Mouse (Mus musculus) liver, embryonic 11.5 days (tissue): ENCODE data around the gene Wdr47. TPM values are rescaled to one million over a fixed set of nuclear protein-coding genes. Genes with fewer than 3 reads are reported as not detected.
A peak's percentile ranks its signal among the peaks of the same experiment; 100 is the strongest.
"Not testable (repeated sequence)": the region's sequence is repeated elsewhere in the genome, so short reads cannot be mapped to it uniquely, and the experiment has no call there.

Experiments
- ATAC-seq: fragments of 200-750 bp; cut with Nextera tagmentation; replicated peaks from 2 replicates; pipeline ENCODE4 v1.8.0; 2017; ENCODE audit warnings: moderate number of reproducible peaks, mild to moderate bottlenecking, moderate TSS enrichment, moderate library complexity; ENCODE audit not compliant: low FRiP score
- DNase-seq: peaks from one replicate; pipeline ENCODE4 v3.0.0-alpha.2; 2017; ENCODE audit warnings: low spot score
- H3K27ac ChIP-seq: fragments of 300-500 bp; sonication (generic); 2 replicates; pipeline ENCODE4 v1.5.1; 2014; ENCODE audit warnings: mild to moderate bottlenecking, low read depth, low read length, control low read depth
- H3K27me3 ChIP-seq: fragments of 300-500 bp; sonication (generic); replicated peaks from 2 replicates; pipeline ENCODE4 v1.6.1; 2014; ENCODE audit warnings: low read length, mixed read lengths; ENCODE audit not compliant: control insufficient read depth, insufficient read depth
- H3K36me3 ChIP-seq: fragments of 300-500 bp; sonication (generic); 2 replicates; pipeline ENCODE4 v1.6.1; 2014; ENCODE audit warnings: mild to moderate bottlenecking, low read length, moderate library complexity, mixed read lengths; ENCODE audit not compliant: control insufficient read depth, insufficient read depth
- H3K4me1 ChIP-seq: fragments of 300-500 bp; sonication (generic); replicated peaks from 2 replicates; pipeline ENCODE4 v1.6.1; 2014; ENCODE audit warnings: low read length, mixed read lengths; ENCODE audit not compliant: control insufficient read depth, insufficient read depth
- H3K4me2 ChIP-seq: fragments of 300-500 bp; sonication (generic); 2 replicates; pipeline ENCODE4 v1.6.1; 2014; ENCODE audit warnings: mild to moderate bottlenecking, control low read depth, moderate library complexity
- H3K4me3 ChIP-seq: fragments of 300-500 bp; sonication (generic); 2 replicates; pipeline ENCODE4 v1.5.1; 2014; ENCODE audit warnings: low read depth, low read length, control low read depth
- H3K9ac ChIP-seq: fragments of 300-500 bp; sonication (generic); 2 replicates; pipeline ENCODE4 v1.6.1; 2014; ENCODE audit warnings: low read depth, low read length, control low read depth
- H3K9me3 ChIP-seq: fragments of 300-500 bp; sonication (generic); 2 replicates; pipeline ENCODE4 v1.6.1; 2016; ENCODE audit warnings: low read length, inconsistent platforms, mixed read lengths; ENCODE audit not compliant: control insufficient read depth
- WGBS: fragments of 180-500 bp; shearing (Covaris S2); extraction: QIAGEN DNeasy Blood & Tissue Kit; methylation state at CpG from one replicate; pipeline ENCODE4 v1.1.7; 2014; 5-methylcytosine and 5-hydroxymethylcytosine counted together
- polyA plus RNA-seq: library from polyadenylated mRNA; unstranded; fragments of >200 nt; fragmentation: Nextera tagmentation; extraction: Ambion mirVana; gene quantifications from 2 replicates; pipeline ENCODE4 v1.2.1, GENCODE M21; 2014

The Wdr47 gene
- polyA plus RNA-seq, 1 experiment from 2014 or later = 3.8 TPM

DNA sequence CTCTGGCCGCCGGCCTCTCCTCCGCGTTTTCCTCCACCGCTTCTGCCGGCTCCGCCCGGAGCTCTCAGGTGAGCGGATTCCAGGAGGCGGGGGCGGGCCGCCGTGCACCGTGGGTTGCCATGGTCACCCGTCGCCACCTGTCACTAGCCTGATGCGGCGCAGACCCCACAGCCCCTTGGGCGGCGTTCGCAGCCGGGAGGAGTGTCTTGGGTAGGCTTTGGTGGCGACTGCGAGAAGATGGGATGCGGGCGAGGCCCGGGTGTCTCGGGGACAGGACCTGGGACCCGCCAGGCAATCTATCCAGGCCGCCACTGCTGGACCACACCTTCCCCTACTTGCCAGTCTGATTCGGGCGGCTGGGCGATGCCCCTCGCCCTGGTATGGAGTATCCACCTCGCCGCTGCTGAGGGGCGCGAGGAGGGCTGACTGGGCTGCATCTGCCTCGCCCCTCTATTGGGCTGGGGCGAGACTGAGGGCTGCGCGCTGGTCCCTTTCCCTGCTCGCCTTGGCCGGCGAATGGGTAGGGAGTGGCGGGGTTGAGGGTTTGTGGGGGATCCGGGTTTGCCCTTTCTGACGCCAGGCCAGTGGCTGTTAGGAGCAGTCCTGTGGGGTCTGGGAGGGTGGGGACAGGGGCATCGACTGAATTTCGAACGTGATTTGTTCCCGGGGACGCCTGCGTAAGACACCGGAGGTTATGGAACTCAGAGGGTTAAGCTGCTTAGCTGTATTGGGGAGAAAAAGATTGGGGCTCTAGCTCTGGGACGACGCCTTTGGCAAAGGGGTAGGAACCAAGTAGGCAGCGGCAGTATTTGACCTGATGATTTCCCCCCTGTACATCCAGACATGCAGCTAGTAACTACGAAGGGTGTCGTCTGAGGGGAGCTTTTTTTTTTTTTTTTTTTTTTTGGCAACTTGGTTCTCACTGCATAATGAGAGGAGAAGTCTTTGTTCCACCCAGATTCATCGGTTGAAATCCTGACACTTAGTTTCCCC, 747 bp downstream of the Wdr47 start:
- DNase-seq (no peak), ATAC-seq (no peak)
- under 1% methylated on average over 61 of the region's 61 CpGs for WGBS
- peak overlapping the region; percentile 91 for H3K4me3 ChIP-seq
- no peaks in the 10 kb centered on the region for H3K4me1 ChIP-seq
- H3K36me3 ChIP-seq = no peaks in the 10 kb centered on the region
- H3K4me2 ChIP-seq = peak overlapping the region; percentile 94
- no peaks in the 10 kb centered on the region for H3K9me3 ChIP-seq
- peak overlapping the region; percentile 73 for H3K9ac ChIP-seq
- H3K27ac ChIP-seq = peak overlapping the region; percentile 69; the same call in 1 of the 2 replicates
- no peaks in the 10 kb centered on the region for H3K27me3 ChIP-seq

DNA sequence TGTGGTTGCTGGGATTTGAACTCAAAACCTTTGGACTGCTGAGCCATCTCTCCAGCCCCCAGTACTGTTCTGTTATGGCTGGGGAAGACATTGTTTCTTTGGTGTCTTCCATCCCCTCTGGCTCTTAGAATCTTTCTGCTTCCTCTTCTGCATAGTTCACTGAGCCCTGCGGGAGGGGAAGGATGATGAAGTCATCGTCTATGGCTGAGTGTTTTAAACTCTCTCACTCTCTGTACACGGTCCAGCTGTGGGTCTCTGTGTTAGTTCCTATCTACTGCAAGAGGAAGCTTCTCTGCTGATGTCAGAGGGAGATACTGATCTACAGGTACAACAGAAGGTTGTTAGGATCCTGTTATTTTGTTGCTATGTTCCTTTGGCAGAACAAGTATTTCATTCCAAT, 17.8 kb downstream of the Wdr47 start:
- Histone ChIP-seq H3K4me3 (no peak overlapping the region), H3K27ac (no peak overlapping the region), H3K4me2 (no peak overlapping the region), H3K9me3 (no peaks in the 10 kb centered on the region), H3K27me3 (no peaks in the 10 kb centered on the region), H3K36me3 (no peaks in the 10 kb centered on the region), H3K9ac (no peak overlapping the region), H3K4me1 (no peaks in the 10 kb centered on the region)
- WGBS = 38% methylated on average over 3 of the region's 3 CpGs
- DNase-seq (no peak), ATAC-seq (no peak)

DNA sequence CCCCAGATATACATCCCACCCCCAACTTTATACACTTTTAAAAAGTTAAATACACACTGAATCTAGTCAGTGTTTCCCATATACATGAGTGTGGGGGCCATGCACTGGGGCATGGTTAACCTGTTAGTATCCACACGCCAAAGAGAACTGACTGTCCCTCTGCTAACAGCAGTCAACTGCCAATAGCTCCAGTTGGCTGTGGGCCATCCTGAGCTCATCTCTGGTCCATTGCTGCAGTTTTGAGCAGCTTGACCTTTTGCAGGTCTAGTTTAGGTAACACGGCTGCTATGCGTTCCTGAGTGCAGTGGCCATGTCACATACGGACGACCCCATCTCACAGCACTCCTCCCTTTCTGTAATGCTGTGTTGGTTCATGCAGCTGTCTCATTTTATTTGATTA, 43.7 kb downstream of the Wdr47 start:
- WGBS = 87% methylated on average over 5 of the region's 5 CpGs
- no peak overlapping the region for H3K4me3 ChIP-seq
- no peaks in the 10 kb centered on the region for H3K9me3 ChIP-seq
- H3K9ac ChIP-seq = no peak overlapping the region
- H3K27me3 ChIP-seq = no peaks in the 10 kb centered on the region
- DNase-seq = no peak
- H3K4me2 ChIP-seq = no peak overlapping the region
- H3K36me3 ChIP-seq = no peaks in the 10 kb centered on the region
- no peaks in the 10 kb centered on the region for H3K4me1 ChIP-seq
- H3K27ac ChIP-seq = no peak overlapping the region
- ATAC-seq = no peak

DNA sequence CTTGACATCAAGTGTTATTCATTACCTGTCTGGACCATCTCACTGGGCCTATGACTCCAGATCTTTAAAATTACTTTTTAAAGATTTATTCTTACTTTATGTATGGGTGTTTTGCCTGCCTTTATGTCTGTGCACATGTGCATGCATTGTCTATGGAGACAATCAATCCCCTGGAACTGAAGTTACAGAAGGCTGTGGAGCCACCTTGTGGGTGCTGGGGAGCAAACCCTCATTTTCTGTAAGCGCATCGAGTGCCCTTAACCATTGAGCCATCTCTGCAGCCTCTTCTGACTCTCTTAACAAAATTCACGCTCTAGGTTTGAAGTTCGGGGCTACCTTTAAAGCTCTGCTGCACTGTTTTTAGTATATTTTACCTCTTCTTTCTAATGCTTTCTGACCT, 48.3 kb downstream of the Wdr47 start:
- no peak overlapping the region for H3K4me3 ChIP-seq
- no peaks in the 10 kb centered on the region for H3K4me1 ChIP-seq
- H3K27ac ChIP-seq = no peak overlapping the region
- no peaks in the 10 kb centered on the region; the same call in 1 of the 2 replicates for H3K36me3 ChIP-seq
- H3K9ac ChIP-seq = no peak overlapping the region
- no peak overlapping the region for H3K4me2 ChIP-seq
- H3K27me3 ChIP-seq = no peaks in the 10 kb centered on the region
- DNase-seq = no peak
- no peak for ATAC-seq
- WGBS = 66% methylated on average over 4 of the region's 4 CpGs
- no peaks in the 10 kb centered on the region for H3K9me3 ChIP-seq

DNA sequence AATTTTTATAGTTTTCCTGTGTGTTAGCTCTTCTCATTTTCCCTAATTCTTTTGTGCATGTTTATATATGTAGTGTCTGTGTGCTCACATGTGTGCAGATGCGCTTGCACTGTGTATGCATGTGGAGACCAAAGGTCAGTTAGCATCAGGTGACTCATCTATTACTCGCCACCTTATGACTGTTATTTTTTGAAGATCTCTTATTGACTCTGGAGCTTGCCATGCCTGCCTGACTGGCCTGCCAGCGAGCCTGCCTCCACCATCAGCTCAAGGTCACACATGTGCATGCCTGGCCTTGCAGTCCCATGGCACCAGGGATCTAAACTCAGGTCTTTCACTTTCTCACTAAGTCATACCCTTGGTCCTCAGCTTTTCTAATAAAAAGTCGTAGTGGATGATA, 49.9 kb downstream of the Wdr47 start:
- no peaks in the 10 kb centered on the region; the same call in 1 of the 2 replicates for H3K36me3 ChIP-seq
- H3K9ac ChIP-seq = no peak overlapping the region
- H3K27ac ChIP-seq = no peak overlapping the region
- no peak overlapping the region for H3K4me2 ChIP-seq
- no peak for DNase-seq
- H3K27me3 ChIP-seq = no peaks in the 10 kb centered on the region
- H3K9me3 ChIP-seq = no peaks in the 10 kb centered on the region
- ATAC-seq = no peak
- 80% methylated on average over 4 of the region's 4 CpGs for WGBS
- no peaks in the 10 kb centered on the region for H3K4me1 ChIP-seq
- no peak overlapping the region for H3K4me3 ChIP-seq

DNA sequence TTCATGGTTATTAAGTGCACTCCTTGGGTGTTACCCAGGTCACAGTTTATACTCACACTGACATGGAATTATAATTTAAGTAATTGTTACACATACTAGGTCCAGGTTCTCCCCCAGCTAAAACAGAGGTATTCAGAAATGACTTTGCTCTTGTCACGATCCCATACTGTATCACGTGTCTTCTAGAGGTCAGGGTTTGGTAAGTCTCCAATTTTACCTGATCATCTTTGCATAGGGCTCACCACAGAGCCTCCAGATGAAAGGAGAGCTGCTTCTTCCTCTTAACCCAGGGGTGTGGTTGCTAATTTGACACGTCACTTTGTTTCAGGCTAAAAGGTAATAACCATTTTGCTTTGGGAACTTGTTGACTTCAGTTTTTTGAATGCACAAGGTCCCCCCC, 53.8 kb downstream of the Wdr47 start:
- DNase-seq (no peak), ATAC-seq (no peak)
- Histone ChIP-seq H3K9me3 (no peaks in the 10 kb centered on the region), H3K9ac (no peak overlapping the region), H3K27me3 (no peaks in the 10 kb centered on the region), H3K36me3 (no peaks in the 10 kb centered on the region; the same call in 1 of the 2 replicates), H3K4me2 (no peak overlapping the region), H3K27ac (no peak overlapping the region), H3K4me1 (no peaks in the 10 kb centered on the region), H3K4me3 (no peak overlapping the region)
- WGBS = 80% methylated on average over 3 of the region's 3 CpGs

DNA sequence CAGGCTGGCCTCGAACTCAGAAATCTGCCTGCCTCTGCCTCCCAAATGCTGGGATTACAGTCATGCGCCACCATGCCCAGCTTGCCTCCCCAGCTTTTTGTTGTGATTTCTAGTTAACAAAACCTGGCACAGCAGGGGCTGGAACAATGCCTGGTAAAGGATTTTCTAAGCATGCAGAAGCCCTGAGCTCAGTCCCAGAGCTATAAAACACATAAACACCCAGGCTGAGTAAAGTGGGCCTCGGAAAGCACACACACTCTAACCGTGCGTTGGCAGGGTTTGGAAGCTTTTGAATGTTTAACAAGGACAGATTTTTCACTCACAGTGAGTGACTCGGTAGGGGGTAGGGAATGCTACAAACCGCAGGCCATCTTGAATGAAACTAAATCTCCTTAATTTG, 55.0 kb downstream of the Wdr47 start:
- Histone ChIP-seq H3K36me3 (no peaks in the 10 kb centered on the region; the same call in 1 of the 2 replicates), H3K4me1 (no peaks in the 10 kb centered on the region), H3K9me3 (no peaks in the 10 kb centered on the region), H3K27ac (no peak overlapping the region), H3K27me3 (no peaks in the 10 kb centered on the region), H3K4me2 (no peak overlapping the region), H3K4me3 (no peak overlapping the region), H3K9ac (no peak overlapping the region)
- ATAC-seq (no peak), DNase-seq (no peak)
- WGBS = 68% methylated on average over 7 of the region's 7 CpGs

DNA sequence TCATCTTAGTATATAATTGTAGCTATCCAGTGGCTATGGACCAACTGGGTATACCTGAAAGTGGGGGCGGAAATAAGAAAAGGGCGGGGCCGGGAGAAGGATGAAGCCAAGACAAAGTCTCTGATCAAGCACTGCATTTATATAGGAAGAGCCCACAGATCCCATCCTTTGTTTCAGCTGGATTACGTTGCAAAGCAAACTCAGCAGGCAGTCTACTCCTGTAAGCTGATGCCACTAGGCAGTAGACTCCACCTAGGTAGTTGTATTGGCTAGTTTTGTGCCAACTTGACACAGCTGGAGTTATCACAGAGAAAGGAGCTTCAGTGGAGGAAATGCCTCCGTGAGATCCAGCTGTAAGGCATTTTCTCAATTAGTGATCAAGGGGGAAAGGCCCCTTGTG, 56.6 kb downstream of the Wdr47 start:
- H3K9ac ChIP-seq, DNase-seq, H3K4me2 ChIP-seq, H3K27me3 ChIP-seq, H3K36me3 ChIP-seq, H3K27ac ChIP-seq, H3K4me1 ChIP-seq, H3K9me3 ChIP-seq, H3K4me3 ChIP-seq, ATAC-seq: not testable (repeated sequence)
- 55% methylated on average over 5 of the region's 5 CpGs for WGBS
